Mouse (Mus musculus) G1E (cell line): ENCODE measurements around the gene Me1. TPM values are rescaled to one million over a fixed set of nuclear protein-coding genes. Genes with fewer than 3 reads are reported as not detected.

ENCODE experiments used
- ATAC-seq: 2 replicates; pipeline ENCODE4 v1.8.0; 2016; ENCODE audit warnings: mild to moderate bottlenecking; ENCODE audit not compliant: insufficient number of reproducible peaks, poor library complexity, low FRiP score, severe bottlenecking; ENCODE audit errors: extremely low read depth
- DNase-seq: peaks from one replicate; pipeline ENCODE4 v3.0.0; 2012; ENCODE audit warnings: low spot score
- H3K27me3 ChIP-seq: 2 replicates; pipeline ENCODE4 v1.6.1; 2012; ENCODE audit warnings: mild to moderate bottlenecking, low read length, inconsistent platforms; ENCODE audit not compliant: insufficient read depth
- H3K36me3 ChIP-seq: replicated peaks from 2 replicates; pipeline ENCODE3; 2012; ENCODE audit warnings: mild to moderate bottlenecking, inconsistent platforms
- H3K4me1 ChIP-seq: 2 replicates; pipeline ENCODE4 v1.6.1; 2012; ENCODE audit warnings: low read depth, low read length, inconsistent platforms, mixed read lengths; ENCODE audit not compliant: insufficient read depth
- H3K4me3 ChIP-seq: 2 replicates; pipeline ENCODE4 v1.5.1; 2012; ENCODE audit warnings: low read depth, mild to moderate bottlenecking, inconsistent platforms, low read length, moderate library complexity, mixed read lengths
- H3K9me3 ChIP-seq: replicated peaks from 2 replicates; pipeline ENCODE4 v1.6.1; 2012; ENCODE audit warnings: inconsistent platforms
- CTCF ChIP-seq: IDR thresholded peaks from 2 replicates; pipeline ENCODE4 v1.5.1; 2012; ENCODE audit warnings: low read depth, low read length, inconsistent platforms, mixed read lengths
- GATA1 ChIP-seq: IDR thresholded peaks from 2 replicates; pipeline ENCODE4 v1.6.1; 2012; ENCODE audit warnings: borderline replicate concordance, low read length, inconsistent platforms, mixed read lengths
- GATA2 ChIP-seq: IDR thresholded peaks from 2 replicates; pipeline ENCODE4 v1.6.1; 2012; ENCODE audit warnings: low read depth, low read length, inconsistent platforms, borderline replicate concordance
- POLR2AphosphoS5 ChIP-seq: IDR thresholded peaks from 2 replicates; pipeline ENCODE4 v1.6.1; 2012; ENCODE audit warnings: low read depth, low read length, inconsistent platforms; ENCODE audit not compliant: insufficient replicate concordance
- TAL1 ChIP-seq: conservative IDR thresholded peaks from 2 replicates; pipeline ENCODE4 v1.6.1; 2012; ENCODE audit warnings: low read depth, low read length, inconsistent platforms, mixed read lengths
- polyA plus RNA-seq: library from polyadenylated mRNA; stranded (reverse); fragments of >175 nt; gene quantifications from 2 replicates; pipeline ENCODE4 v1.2.3, GENCODE M21; 2012
- total RNA-seq, 2 experiments: library from RNA; stranded (forward) in 1 of 2; stranded (reverse) in 1 of 2; fragments of 200-1000 nt in 1 of 2; fragments of >200 nt in 1 of 2; fragmentation: Nextera tagmentation in 1 of 2; gene quantifications; 2 replicates each; pipeline ENCODE4 v1.2.3; 2014 to 2017

Me1 gene
- total and polyA plus RNA-seq, 3 experiments: 1.7 to 3.1 (median 2.1) TPM

GRCm38 (mm10) chr9:86736991-86737390, 41.2 kb upstream of the Me1 start:
- no peak for TF ChIP-seq CTCF
- no peak for TF ChIP-seq GATA2
- no peak for TF ChIP-seq TAL1
- no peak for TF ChIP-seq GATA1
- TF ChIP-seq POLR2AphosphoS5: no peak
- Histone ChIP-seq H3K9me3 (no peaks in the 10 kb centered on the region), H3K36me3 (no peaks in the 10 kb centered on the region), H3K4me3 (no peak overlapping the region), H3K27me3 (0 out of 2 replicates have a peak, but pooled peaks cover 3% of the 10 kb centered on the region), H3K4me1 (no peaks in the 10 kb centered on the region)
- DNase-seq: no peak
- ATAC-seq: no peak

- ATAC-seq (no peak), DNase-seq (no peak)
- no peaks in the 10 kb centered on the region for H3K4me1 ChIP-seq
- H3K4me3 ChIP-seq: no peak overlapping the region
- no peaks in the 10 kb centered on the region for H3K36me3 ChIP-seq
- TF ChIP-seq CTCF (no peak), GATA2 (no peak), POLR2AphosphoS5 (no peak), GATA1 (no peak), TAL1 (no peak)
- H3K9me3 ChIP-seq: no peaks in the 10 kb centered on the region
- 0 out of 2 replicates have a peak, but pooled peaks cover 3% of the 10 kb centered on the region for H3K27me3 ChIP-seq
These were observed 39.0 kb upstream of the Me1 start for GRCm38 (mm10) chr9:86734795-86735194.

DNA sequence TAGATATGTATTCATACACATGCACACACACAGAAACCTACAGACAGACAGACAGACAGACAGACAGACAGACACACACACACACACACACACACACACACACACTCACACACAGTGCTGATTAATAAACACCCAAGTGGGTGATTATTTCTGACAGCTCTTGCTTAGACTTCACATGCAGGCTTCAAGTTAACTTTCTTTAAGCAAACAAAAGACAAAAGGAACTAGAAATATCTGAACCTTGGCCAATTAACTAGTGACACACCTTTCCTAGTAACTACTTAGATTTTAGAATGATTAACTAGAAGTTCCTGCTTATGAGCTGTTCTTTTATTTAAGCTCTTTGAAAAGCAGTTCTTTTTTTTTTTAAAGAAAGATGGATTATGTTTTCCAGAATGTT, 38.6 kb upstream of the Me1 start:
- TF ChIP-seq CTCF: no peak
- TF ChIP-seq GATA1: no peak
- no peak for TF ChIP-seq TAL1
- no peak for TF ChIP-seq GATA2
- TF ChIP-seq POLR2AphosphoS5: no peak

GRCm38 (mm10) chr9:86729811-86730210, 34.1 kb upstream of the Me1 start:
- ATAC-seq (no peak), DNase-seq (no peak)
- no peaks in the 10 kb centered on the region for H3K36me3 ChIP-seq
- H3K4me3 ChIP-seq: no peak overlapping the region
- TF ChIP-seq POLR2AphosphoS5: no peak
- TF ChIP-seq GATA1: no peak
- no peak for TF ChIP-seq TAL1
- no peak for TF ChIP-seq CTCF
- TF ChIP-seq GATA2: no peak
- no peaks in the 10 kb centered on the region for H3K9me3 ChIP-seq
- no peaks in the 10 kb centered on the region for H3K4me1 ChIP-seq
- no peaks in the 10 kb centered on the region for H3K27me3 ChIP-seq

More for the DNA sequence above, 38.6 kb upstream of the Me1 start:
- Histone ChIP-seq H3K4me3 (no peak overlapping the region), H3K4me1 (no peaks in the 10 kb centered on the region), H3K27me3 (0 out of 2 replicates have a peak, but pooled peaks cover 3% of the 10 kb centered on the region), H3K9me3 (no peaks in the 10 kb centered on the region), H3K36me3 (no peaks in the 10 kb centered on the region)
- ATAC-seq (no peak), DNase-seq (no peak)

- no peak for ATAC-seq
- no peaks in the 10 kb centered on the region for H3K27me3 ChIP-seq
- no peak for TF ChIP-seq TAL1
- no peak for TF ChIP-seq CTCF
- no peak for TF ChIP-seq POLR2AphosphoS5
- TF ChIP-seq GATA2: no peak
- no peak for TF ChIP-seq GATA1
These were observed 33.3 kb upstream of the Me1 start for GRCm38 (mm10) chr9:86729084-86729483.

GRCm38 (mm10) chr9:86728214-86728814, 32.6 kb upstream of the Me1 start:
- no peak for ATAC-seq
- no peak overlapping the region for H3K4me3 ChIP-seq
- H3K36me3 ChIP-seq: no peaks in the 10 kb centered on the region
- H3K9me3 ChIP-seq: no peaks in the 10 kb centered on the region
- H3K27me3 ChIP-seq: no peaks in the 10 kb centered on the region
- TF ChIP-seq GATA1 (no peak), GATA2 (no peak), CTCF (no peak), TAL1 (no peak), POLR2AphosphoS5 (no peak)
- no peaks in the 10 kb centered on the region for H3K4me1 ChIP-seq
- no peak for DNase-seq

More at GRCm38 (mm10) chr9:86729084-86729483, 33.3 kb upstream of the Me1 start:
- no peaks in the 10 kb centered on the region for H3K36me3 ChIP-seq
- no peak overlapping the region for H3K4me3 ChIP-seq
- H3K9me3 ChIP-seq: no peaks in the 10 kb centered on the region
- no peak for DNase-seq
- H3K4me1 ChIP-seq: no peaks in the 10 kb centered on the region

GRCm38 (mm10) chr9:86726381-86726720, 30.6 kb upstream of the Me1 start:
- ATAC-seq (no peak), DNase-seq (no peak)
- Histone ChIP-seq H3K9me3 (no peaks in the 10 kb centered on the region), H3K4me3 (no peak overlapping the region), H3K4me1 (no peaks in the 10 kb centered on the region), H3K36me3 (no peaks in the 10 kb centered on the region), H3K27me3 (no peaks in the 10 kb centered on the region)
- no peak for TF ChIP-seq TAL1
- TF ChIP-seq GATA1: no peak
- no peak for TF ChIP-seq POLR2AphosphoS5
- TF ChIP-seq GATA2: no peak
- no peak for TF ChIP-seq CTCF
